ENCODE assay signal across 9 mouse cellular contexts in genomic region chr7:88544393-88544792, GRCm38 (mm10).
A peak's percentile ranks its signal among the peaks of the same experiment; 100 is the strongest.
DNase-seq lines count a peak whose midpoint lies in the region; ATAC-seq lines count a peak whose summit lies in the region.
"Had no signal": no experiment of that assay in that cellular context is flagged by ENCODE, and none has a peak within 500 bp of the region (broad histone marks: within the 10 kb centered on the region; RNA-seq: fewer than 3 reads in every experiment).

No protein-coding gene starts in this region.

- no peak overlapping the region for H3K9ac ChIP-seq in midbrain, embryonic 13.5 days (replicated peaks)

- no peaks in the 10 kb centered on the region for H3K4me1 ChIP-seq in heart, embryonic 10.5 days
- H3K4me1 ChIP-seq in midbrain, embryonic 13.5 days (replicated peaks): no peaks in the 10 kb centered on the region

- intact Hi-C loops in left cerebral cortex, postnatal 14 days (cut with DNase I): loop anchor here (2.0 kb wide), 1 partner anchor 446 kb away; no protein-coding TSS in a partner anchor

- H3K27me3 ChIP-seq in heart, embryonic 10.5 days (ENCODE audit: insufficient read depth, poor library complexity, severe bottlenecking): no peaks in the 10 kb centered on the region
- H3K27me3 ChIP-seq in midbrain, embryonic 13.5 days: no peaks in the 10 kb centered on the region
- H3K27me3 ChIP-seq in splenic B cell, adult 2 months (ENCODE audit: control insufficient read depth, insufficient read depth, low read length, poor library complexity, severe bottlenecking): no peaks in the 10 kb centered on the region

- WGBS in heart, embryonic 10.5 days: 8% methylated on average over 4 of the region's 4 CpGs
- 8% methylated on average over 4 of the region's 4 CpGs for WGBS in midbrain, embryonic 13.5 days

- no peaks in the 10 kb centered on the region for H3K9me3 ChIP-seq in heart, embryonic 10.5 days
- no peaks in the 10 kb centered on the region for H3K9me3 ChIP-seq in midbrain, embryonic 13.5 days

- ATAC-seq in frontal cortex, adult (ENCODE audit: low TSS enrichment): peak; percentile 89
- peak; percentile 92 for ATAC-seq in midbrain, embryonic 13.5 days

- H3K27ac ChIP-seq in heart, embryonic 10.5 days: no peak overlapping the region
- H3K27ac ChIP-seq in midbrain, embryonic 13.5 days: no peak overlapping the region

- H3K4me2 ChIP-seq in midbrain, embryonic 13.5 days (replicated peaks): no peak overlapping the region

- no peaks in the 10 kb centered on the region for H3K36me3 ChIP-seq in heart, embryonic 10.5 days
- H3K36me3 ChIP-seq in midbrain, embryonic 13.5 days: no peaks in the 10 kb centered on the region
- H3K36me3 ChIP-seq in splenic B cell, adult 2 months (ENCODE audit: control insufficient read depth, insufficient read depth, low read length, poor library complexity, severe bottlenecking): no peaks in the 10 kb centered on the region

- DNase-seq in heart, embryonic 10.5 days (ENCODE audit: low spot score): peak; percentile 77
- no peak for DNase-seq in heart, adult 11 months
- peak; percentile 24 to 32 for DNase-seq in cerebellum, adult 18-20 months
- DNase-seq in kidney, adult 11 months: peak; percentile 5
- DNase-seq in left cerebral cortex, postnatal 14 days (ENCODE audit: low spot score in 2 of 2): peak; percentile 79 to 84
- DNase-seq in splenic B cell, adult 2 months (ENCODE audit: low read depth, low spot score): peak; percentile 75

- no peak overlapping the region for H3K4me3 ChIP-seq in heart, embryonic 10.5 days
- no peak overlapping the region for H3K4me3 ChIP-seq in midbrain, embryonic 13.5 days (replicated peaks)
- H3K4me3 ChIP-seq: myocyte had no signal
